Mouse (Mus musculus) heart, adult 2 months (tissue): ENCODE measurements at regions not wholly inside any gene's neighbourhood (a gene's known extent, or its start where the extent isn't known, plus 50 kb on each side); places are given as distances from the start of the nearest gene placed in this dataset.

Experiments used
- CTCF ChIP-seq: fragments of 200-600 bp; IDR thresholded peaks from 2 replicates; pipeline ENCODE4 v1.8.1; 2022; ENCODE audit warnings: antibody characterized with exemption, mild to moderate bottlenecking, moderate library complexity
- EP300 ChIP-seq: fragments of 200-500 bp; IDR thresholded peaks from 2 replicates; pipeline ENCODE4 v1.6.1; 2011; ENCODE audit warnings: low read depth, low read length, control low read depth; ENCODE audit not compliant: insufficient read depth
- POLR2A ChIP-seq: fragments of 200-500 bp; IDR thresholded peaks from 2 replicates; pipeline ENCODE4 v1.6.1; 2011; ENCODE audit warnings: mild to moderate bottlenecking, low read depth, low read length, control low read depth; ENCODE audit not compliant: insufficient read depth

DNA sequence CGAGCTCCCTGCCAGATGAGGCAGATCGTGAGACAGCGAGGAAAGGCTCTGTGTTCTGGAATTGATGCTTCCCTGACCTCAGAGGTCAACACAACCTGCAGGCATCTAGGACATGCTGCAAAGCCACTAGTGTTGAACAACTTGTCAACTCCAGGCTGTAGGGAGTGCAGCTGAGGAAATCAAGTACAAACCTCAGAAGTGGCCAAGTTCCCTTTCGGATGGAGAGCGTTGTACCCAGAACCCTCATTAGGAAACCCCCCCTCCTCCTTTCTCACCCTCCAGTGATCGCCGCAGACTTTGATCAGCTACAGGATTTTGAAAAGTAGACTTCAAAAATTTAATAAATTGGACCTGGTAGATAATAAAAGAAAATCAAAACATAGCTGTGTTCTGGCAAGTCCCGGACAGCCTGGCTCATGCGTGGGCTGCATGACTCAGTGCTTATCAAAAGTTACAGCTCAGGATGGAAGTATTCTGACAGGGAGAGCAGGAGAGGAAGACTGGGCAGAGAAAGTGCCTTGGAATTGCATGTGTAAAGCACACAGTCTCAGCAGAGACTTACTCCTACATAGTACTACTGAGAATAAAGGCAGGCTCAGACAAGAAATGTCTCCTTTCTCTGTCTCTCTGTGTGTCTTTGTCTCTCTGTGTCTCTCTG is 224.2 kb downstream of the Diras2 start:
- TF ChIP-seq CTCF (no peak), POLR2A (no peak), EP300 (no peak)
